Comparison of ENCODE assay signal across 8 mouse cellular contexts in the genomic region with DNA sequence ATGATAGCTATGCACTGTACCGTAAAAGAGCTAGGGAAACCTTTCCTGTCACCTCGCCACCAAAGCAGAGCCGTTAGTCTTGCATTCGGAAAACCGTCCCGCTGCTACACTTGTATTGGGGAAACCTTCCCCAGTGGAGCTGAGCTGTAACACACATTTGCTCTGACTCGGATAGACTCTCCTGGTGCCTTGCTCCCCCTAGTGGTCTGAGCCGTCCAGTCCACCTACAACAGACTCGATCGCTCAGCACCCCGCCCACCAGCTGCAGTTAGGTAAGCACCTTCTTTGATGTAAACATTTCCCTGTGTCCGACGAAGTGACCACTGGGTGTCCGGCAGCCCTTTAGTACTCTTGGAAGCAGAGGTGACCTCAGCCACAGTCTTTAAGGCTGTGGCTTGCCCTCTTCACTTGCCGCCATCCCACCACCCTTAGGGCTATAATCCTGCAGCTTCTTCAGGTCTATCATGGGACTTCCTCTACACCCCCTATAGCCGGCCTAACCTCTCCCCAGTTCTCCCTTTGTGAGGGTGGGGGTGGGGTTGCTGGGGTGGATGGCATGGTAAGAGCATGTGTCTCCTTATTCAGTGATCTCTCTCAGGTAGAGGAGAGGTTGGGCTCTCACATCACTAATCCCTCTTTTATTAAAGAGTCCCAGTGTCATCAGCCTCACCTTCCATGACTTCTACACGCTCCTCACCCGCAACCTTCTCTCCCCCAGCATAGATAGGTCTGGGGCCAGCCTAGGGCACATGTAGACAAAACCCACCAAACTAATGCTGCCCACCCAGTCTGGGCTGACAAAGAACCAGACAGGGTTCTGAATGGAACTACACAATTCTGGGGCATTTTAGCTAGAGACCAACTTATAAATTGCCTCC. TPM values are rescaled to one million over a fixed set of nuclear protein-coding genes. Genes with fewer than 3 reads are reported as not detected.
DNase-seq lines count a peak whose midpoint lies in the region; ATAC-seq lines count a peak whose summit lies in the region.

No protein-coding gene starts in this region.

- intact Hi-C loops in left cerebral cortex, postnatal 10 days (cut with DNase I): loop anchor here (5.0 kb wide), 2 partner anchors 42 to 172 kb away; partner anchors contain the start of genes Dusp11 and Nat8

- ATAC-seq in intestine, embryonic 14.5 days (replicated peaks; ENCODE audit: low FRiP score, low TSS enrichment, low read depth): peak; percentile 90
- ATAC-seq in megakaryocyte-erythroid progenitor cell, adult 5-6 weeks (replicated peaks; ENCODE audit: low FRiP score, low TSS enrichment, poor library complexity, severe bottlenecking): peak; percentile 98

- no peak overlapping the region for H3K4me3 ChIP-seq in intestine, embryonic 14.5 days (ENCODE audit: low read depth, low read length)

- WGBS in intestine, embryonic 14.5 days: 9% methylated on average over 18 of the region's 18 CpGs

- peak overlapping the region; percentile 39 for H3K4me2 ChIP-seq in intestine, embryonic 14.5 days (ENCODE audit: low read length)

- no peaks in the 10 kb centered on the region for H3K4me1 ChIP-seq in intestine, embryonic 14.5 days (replicated peaks; ENCODE audit: control insufficient read depth, insufficient read depth, low read length)

- H3K27me3 ChIP-seq in intestine, embryonic 14.5 days (replicated peaks; ENCODE audit: control insufficient read depth, insufficient read depth, low read length): no peaks in the 10 kb centered on the region

- peak; percentile 57 to 65 for DNase-seq in adrenal gland, adult 18-20 months (ENCODE audit: low spot score in 2 of 2)
- DNase-seq in embryo, embryonic 11 days: peak; percentile 90
- peak; percentile 47 for DNase-seq in gastrocnemius, postnatal 25 days
- peak; percentile 92 for DNase-seq in intestine, embryonic 14.5 days (ENCODE audit: low spot score)
- DNase-seq in left cerebral cortex, postnatal 10 days (ENCODE audit: extremely low spot score in 1 of 2, low spot score in 2 of 2): peak; percentile 57 to 83
- DNase-seq in right cerebral cortex, postnatal 25 days: peak; percentile 58
- DNase-seq in yolk sac, embryonic 10.5 days (ENCODE audit: low spot score): peak; percentile 81

- H3K9me3 ChIP-seq in intestine, embryonic 14.5 days (ENCODE audit: control insufficient read depth, low read length): no peaks in the 10 kb centered on the region

- H3K27ac ChIP-seq in intestine, embryonic 14.5 days (ENCODE audit: low read depth): no peak overlapping the region

- no peak overlapping the region for H3K9ac ChIP-seq in intestine, embryonic 14.5 days (ENCODE audit: low read length)

- no peaks in the 10 kb centered on the region for H3K36me3 ChIP-seq in intestine, embryonic 14.5 days (ENCODE audit: control insufficient read depth, insufficient read depth, low read length)

RNA-seq across cellular contexts. Expression of gene Figla, which starts 11.5 kb away (rescaled TPM):
- total RNA-seq in adrenal gland, adult 18-20 months (2021): not detected
- not detected for total RNA-seq in gastrocnemius, postnatal 25 days (2021)
- polyA plus RNA-seq in intestine, embryonic 14.5 days (2014; fragmentation: Nextera tagmentation; extraction: Ambion mirVana): not detected in 2 replicates
- total RNA-seq in left cerebral cortex, postnatal 10 days (2021): not detected
- not detected in 2 replicates for total RNA-seq in megakaryocyte-erythroid progenitor cell, adult 5-6 weeks (2014; fragmentation: Nextera tagmentation)
- total RNA-seq in megakaryocyte-erythroid progenitor cell, adult 5-6 weeks (2017): not detected in 2 replicates

RNA-seq across cellular contexts. Expression of gene Add2, which starts 24.0 kb away (rescaled TPM):
- total RNA-seq in adrenal gland, adult 18-20 months (2021): under 1 TPM; 0.80 to 0.90 TPM
- total RNA-seq in gastrocnemius, postnatal 25 days (2021): under 1 TPM; 0.10 to 0.13 TPM
- polyA plus RNA-seq in intestine, embryonic 14.5 days (2014; fragmentation: Nextera tagmentation; extraction: Ambion mirVana): 7.4 and 7.7 TPM in 2 replicates
- total RNA-seq in left cerebral cortex, postnatal 10 days (2021): 100 to 1,000 TPM; 198 to 206 TPM
- total RNA-seq in megakaryocyte-erythroid progenitor cell, adult 5-6 weeks (2014; fragmentation: Nextera tagmentation): 109 and 115 TPM in 2 replicates
- total RNA-seq in megakaryocyte-erythroid progenitor cell, adult 5-6 weeks (2017): 66.5 and 114 TPM in 2 replicates

RNA-seq across cellular contexts. Expression of gene Dusp11, which starts 43.0 kb away (rescaled TPM):
- total RNA-seq in adrenal gland, adult 18-20 months (2021): 100 to 1,000 TPM; 107 to 157 TPM
- 10 to 100 TPM; 34.9 TPM for total RNA-seq in gastrocnemius, postnatal 25 days (2021)
- 42.5 and 44.1 TPM in 2 replicates for polyA plus RNA-seq in intestine, embryonic 14.5 days (2014; fragmentation: Nextera tagmentation; extraction: Ambion mirVana)
- 10 to 100 TPM; 74.0 to 82.0 TPM for total RNA-seq in left cerebral cortex, postnatal 10 days (2021)
- 93.0 and 94.7 TPM in 2 replicates for total RNA-seq in megakaryocyte-erythroid progenitor cell, adult 5-6 weeks (2014; fragmentation: Nextera tagmentation)
- total RNA-seq in megakaryocyte-erythroid progenitor cell, adult 5-6 weeks (2017): 46.7 and 51.1 TPM in 2 replicates

Comparison
In these comparisons a context has a peak if more than half of its experiments do, and no peak if none do; other contexts are left out.
1. RNA of gene Add2, which starts 24.0 kb away (total RNA-seq): 198 to 206 TPM in left cerebral cortex, postnatal 10 days and 66.5 to 115 TPM in megakaryocyte-erythroid progenitor cell, adult 5-6 weeks; 0.80 to 0.90 TPM in adrenal gland, adult 18-20 months and 0.10 to 0.13 TPM in gastrocnemius, postnatal 25 days; every median in the first group is over 10 times any median in the second.
2. Peak in every context shown above with its lines, with median percentiles within 50 percentile points of each other: DNase-seq.